Mouse (Mus musculus) thymus, adult 2 months (tissue): ENCODE data around the gene Ccdc73. TPM values are rescaled to one million over a fixed set of nuclear protein-coding genes. Genes with fewer than 3 reads are reported as not detected.

ENCODE experiments used
- DNase-seq: peaks from one replicate; pipeline ENCODE4 v3.0.0; 2021
- H3K27ac ChIP-seq: fragments of 200-500 bp; 2 replicates; pipeline ENCODE4 v1.5.1; 2012; ENCODE audit warnings: low read length, control low read depth; ENCODE audit not compliant: control insufficient read depth, insufficient read depth
- H3K27me3 ChIP-seq: fragments of 200-500 bp; 2 replicates; pipeline ENCODE4 v1.6.1; 2012; ENCODE audit warnings: mild to moderate bottlenecking, low read length, moderate library complexity, mixed read lengths; ENCODE audit not compliant: control insufficient read depth, insufficient read depth
- H3K36me3 ChIP-seq: fragments of 200-500 bp; 2 replicates; pipeline ENCODE4 v1.6.1; 2012; ENCODE audit warnings: mild to moderate bottlenecking, low read length, moderate library complexity; ENCODE audit not compliant: control insufficient read depth, insufficient read depth
- H3K4me1 ChIP-seq: fragments of 200-500 bp; replicated peaks from 2 replicates; pipeline ENCODE4 v1.6.1; 2012; ENCODE audit warnings: low read length; ENCODE audit not compliant: control insufficient read depth, insufficient read depth
- H3K4me3 ChIP-seq: fragments of 200-500 bp; 2 replicates; pipeline ENCODE4 v1.5.1; 2012; ENCODE audit warnings: mild to moderate bottlenecking, low read length, control low read depth, moderate library complexity; ENCODE audit not compliant: control insufficient read depth, insufficient read depth
- CTCF ChIP-seq: fragments of 200-500 bp; IDR thresholded peaks from 2 replicates; pipeline ENCODE4 v1.5.1; 2012; ENCODE audit warnings: mild to moderate bottlenecking, control low read depth, low read length, moderate library complexity, borderline replicate concordance; ENCODE audit not compliant: control insufficient read depth, poor library complexity, insufficient read depth; ENCODE audit errors: extremely low read depth
- POLR2A ChIP-seq: fragments of 200-500 bp; IDR thresholded peaks from 2 replicates; pipeline ENCODE4 v1.6.1; 2012; ENCODE audit warnings: mild to moderate bottlenecking, low read length, control low read depth, moderate library complexity; ENCODE audit not compliant: control insufficient read depth, poor library complexity, insufficient read depth; ENCODE audit errors: extremely low read depth
- WGBS: fragments of 180-500 bp; shearing (Covaris S2); methylation state at CpG from one replicate; pipeline ENCODE4 v1.1.7; 2018; 5-methylcytosine and 5-hydroxymethylcytosine counted together
- polyA plus RNA-seq: library from polyadenylated mRNA; depleted of rRNA; stranded (reverse); fragments of >200 nt; gene quantifications from 2 replicates; pipeline ENCODE4 v1.2.3, GENCODE M21; 2012

The Ccdc73 gene
- polyA plus RNA-seq, 1 experiment: 0.77 TPM

DNA sequence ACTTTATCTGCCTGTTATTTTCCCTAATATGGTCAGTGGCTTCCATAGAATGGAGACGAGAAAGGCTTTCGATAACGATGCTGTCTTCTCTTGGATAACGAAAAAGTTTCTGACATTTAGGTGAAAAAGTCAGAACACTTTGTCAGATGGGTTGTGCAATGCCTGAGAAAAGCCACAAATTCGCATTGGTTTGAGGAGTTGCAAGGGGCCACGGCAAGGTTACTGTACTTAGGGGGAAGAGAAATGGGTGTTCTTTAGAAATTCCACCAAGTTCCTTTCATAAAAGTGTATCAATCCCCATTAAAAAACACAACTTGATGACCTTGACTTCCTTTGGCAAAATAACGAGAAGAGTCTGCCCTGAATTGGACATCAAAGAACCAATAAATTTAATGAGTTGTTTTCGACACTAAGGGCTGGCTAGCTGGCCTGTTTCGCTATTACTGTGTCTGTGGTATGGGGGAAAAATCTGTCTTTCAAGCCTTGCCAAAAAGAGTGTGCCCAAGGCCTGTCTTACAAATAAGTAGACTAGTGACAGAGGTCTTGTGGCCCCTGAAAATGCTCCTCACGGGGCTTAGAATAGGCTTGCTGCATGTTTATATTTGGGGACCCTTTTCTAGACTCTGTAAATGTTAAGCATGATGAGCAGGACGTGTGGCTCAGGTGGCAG lies 168.9 kb downstream of the Ccdc73 start:
- WGBS: 88% methylated on average over 11 of the region's 11 CpGs
- no peak overlapping the region for H3K4me3 ChIP-seq
- no peak overlapping the region for H3K27ac ChIP-seq
- no peaks in the 10 kb centered on the region for H3K27me3 ChIP-seq
- no peaks in the 10 kb centered on the region for H3K36me3 ChIP-seq
- H3K4me1 ChIP-seq: peaks cover 5% of the 10 kb centered on the region
- no peak for DNase-seq
- TF ChIP-seq CTCF (no peak), POLR2A (no peak)

- no peak overlapping the region for H3K4me3 ChIP-seq
- no peaks in the 10 kb centered on the region for H3K27me3 ChIP-seq
- no peaks in the 10 kb centered on the region for H3K36me3 ChIP-seq
- H3K27ac ChIP-seq: no peak overlapping the region
- 58% methylated on average over 7 of the region's 7 CpGs for WGBS
- DNase-seq: peak; percentile 48
- no peak for TF ChIP-seq POLR2A
- no peak for TF ChIP-seq CTCF
- peaks cover 5% of the 10 kb centered on the region for H3K4me1 ChIP-seq
These were observed 170.5 kb downstream of the Ccdc73 start for GRCm38 (mm10) chr2:105037956-105038569.

DNA sequence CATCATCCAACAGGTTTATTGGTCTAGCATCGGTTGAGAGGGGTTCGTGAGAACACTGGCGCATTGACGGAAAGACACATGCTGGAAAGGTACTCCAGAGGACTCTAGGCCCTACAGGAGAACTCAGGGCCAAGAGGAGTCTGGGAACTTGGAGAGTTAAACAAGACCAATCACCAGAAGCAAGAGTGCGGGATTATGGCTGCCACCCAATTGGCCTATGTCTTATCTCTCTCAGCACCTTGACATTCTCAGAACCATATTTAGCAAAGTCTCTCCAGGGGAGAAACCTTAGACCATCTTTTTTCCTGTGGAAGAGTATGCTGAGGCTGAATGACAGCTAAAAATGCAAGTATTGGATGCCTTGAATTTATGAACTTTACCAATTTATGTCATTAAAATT lies 171.3 kb downstream of the Ccdc73 start:
- Histone ChIP-seq H3K27me3 (no peaks in the 10 kb centered on the region), H3K4me3 (no peak overlapping the region), H3K27ac (no peak overlapping the region), H3K36me3 (no peaks in the 10 kb centered on the region), H3K4me1 (peaks cover 5% of the 10 kb centered on the region)
- WGBS: 97% methylated on average over 5 of the region's 5 CpGs
- no peak for TF ChIP-seq CTCF
- TF ChIP-seq POLR2A: no peak
- no peak for DNase-seq

DNA sequence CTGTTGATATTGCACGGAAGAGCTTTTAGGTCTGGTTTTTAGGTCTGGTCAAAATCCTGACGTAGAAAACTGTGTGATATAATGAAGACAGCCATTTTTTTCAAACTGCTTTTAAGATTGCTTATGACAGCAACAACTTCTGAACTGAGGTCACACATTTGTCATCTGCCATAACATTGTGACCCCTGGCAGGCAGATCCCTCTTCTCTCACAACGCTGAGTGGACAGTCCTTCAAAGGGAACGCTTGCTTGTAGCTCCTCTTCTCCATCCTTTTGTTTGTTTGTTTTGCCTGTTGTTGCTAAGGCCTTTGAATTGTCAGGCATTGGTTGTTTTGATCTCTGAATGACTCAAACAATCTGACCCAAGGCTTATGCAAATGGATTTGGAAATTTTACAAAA lies 173.3 kb downstream of the Ccdc73 start:
- Histone ChIP-seq H3K4me3 (no peak overlapping the region), H3K27ac (no peak overlapping the region), H3K27me3 (no peaks in the 10 kb centered on the region), H3K36me3 (no peaks in the 10 kb centered on the region), H3K4me1 (peaks cover 5% of the 10 kb centered on the region)
- no peak for DNase-seq
- WGBS: 90% methylated on average over 4 of the region's 4 CpGs
- no peak for TF ChIP-seq POLR2A
- no peak for TF ChIP-seq CTCF

DNA sequence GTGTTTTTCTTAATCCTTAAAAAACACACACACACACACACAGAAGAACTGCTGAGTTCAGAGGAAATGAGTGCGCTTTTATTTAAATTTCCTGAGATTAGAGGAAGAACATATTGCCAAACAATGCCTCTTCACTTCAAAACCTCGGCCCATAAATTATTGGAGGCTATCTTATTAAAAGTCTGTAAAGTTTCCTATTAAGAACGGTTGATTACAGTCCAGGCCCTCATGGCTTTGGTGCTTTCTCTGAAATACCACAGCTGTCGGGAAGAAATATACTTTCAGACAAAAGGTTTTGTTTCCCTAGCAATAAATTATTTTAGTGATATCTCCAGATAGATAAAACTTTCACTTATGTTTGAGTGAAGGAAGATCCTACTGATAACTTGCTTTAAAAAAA lies 175.5 kb downstream of the Ccdc73 start:
- no peak for TF ChIP-seq POLR2A
- no peak for TF ChIP-seq CTCF
- H3K27me3 ChIP-seq: no peaks in the 10 kb centered on the region
- H3K27ac ChIP-seq: no peak overlapping the region
- H3K4me3 ChIP-seq: no peak overlapping the region
- peaks cover 1% of the 10 kb centered on the region; the same call in 1 of the 2 replicates for H3K4me1 ChIP-seq
- DNase-seq: no peak
- no peaks in the 10 kb centered on the region for H3K36me3 ChIP-seq
- 36% methylated on average over 4 of the region's 4 CpGs for WGBS

DNA sequence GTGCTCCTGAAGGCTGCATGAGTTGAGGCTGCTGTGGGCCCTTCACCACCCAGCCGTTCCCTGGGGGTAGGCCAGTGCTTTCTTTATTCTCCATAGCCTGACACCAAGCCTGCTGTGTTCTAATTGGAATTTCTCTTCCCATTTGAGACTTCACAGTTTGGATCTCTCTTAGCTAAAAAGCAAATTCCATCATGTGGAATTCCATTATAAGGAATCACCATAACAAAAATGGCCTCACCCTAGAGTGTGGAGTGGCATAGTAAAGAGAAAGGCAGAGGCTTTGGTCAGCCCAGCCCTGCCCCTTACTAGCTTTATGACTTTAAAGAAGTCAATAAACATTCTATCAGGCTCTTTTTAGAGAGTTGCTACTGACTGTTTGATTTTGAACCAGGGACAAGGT lies 180.7 kb downstream of the Ccdc73 start:
- H3K36me3 ChIP-seq: no peaks in the 10 kb centered on the region
- WGBS: 89% methylated on average over 1 of the region's 1 CpGs

DNA sequence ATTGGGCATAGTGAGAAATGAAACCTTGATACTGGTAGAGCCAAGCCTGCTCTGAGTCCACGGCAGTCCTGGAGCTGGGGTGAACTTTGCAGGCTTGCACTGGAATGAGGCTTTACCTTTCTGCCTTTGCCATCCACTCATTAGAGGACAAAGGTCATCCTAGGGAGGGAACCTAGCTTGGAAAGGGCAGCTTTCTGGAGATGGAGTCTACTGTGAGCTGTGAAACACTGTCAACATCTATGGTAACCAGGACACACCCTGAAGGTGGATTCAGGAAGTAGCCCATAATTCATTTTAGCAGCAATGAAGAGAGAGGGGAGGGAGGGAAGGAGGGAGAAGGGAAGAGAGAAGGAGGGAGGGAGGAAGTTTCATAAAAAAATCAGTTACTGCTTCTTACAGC lies 187.9 kb downstream of the Ccdc73 start:
- DNase-seq: no peak
- H3K4me3 ChIP-seq: no peak overlapping the region
- H3K27ac ChIP-seq: no peak overlapping the region
- H3K4me1 ChIP-seq: no peaks in the 10 kb centered on the region
- no peaks in the 10 kb centered on the region for H3K36me3 ChIP-seq
- H3K27me3 ChIP-seq: no peaks in the 10 kb centered on the region
- 78% methylated on average over 1 of the region's 1 CpGs for WGBS
- no peak for TF ChIP-seq POLR2A
- no peak for TF ChIP-seq CTCF

More for the DNA sequence above, 180.7 kb downstream of the Ccdc73 start:
- DNase-seq: no peak
- no peaks in the 10 kb centered on the region for H3K4me1 ChIP-seq
- no peak for TF ChIP-seq CTCF
- TF ChIP-seq POLR2A: no peak
- H3K27me3 ChIP-seq: no peaks in the 10 kb centered on the region
- no peak overlapping the region for H3K27ac ChIP-seq
- no peak overlapping the region for H3K4me3 ChIP-seq
